Mouse (Mus musculus) stomach, postnatal 0 days (tissue): ENCODE results near the gene Fam69b.

Experiments
- CTCF ChIP-seq: IDR thresholded peaks from 2 replicates; pipeline ENCODE4 v1.5.1; 2016; ENCODE audit warnings: antibody characterized with exemption, low read depth, mild to moderate bottlenecking, moderate library complexity
- EP300 ChIP-seq: optimal IDR thresholded peaks from 2 replicates; pipeline ENCODE3; 2016; ENCODE audit warnings: antibody characterized with exemption

- TF ChIP-seq CTCF (no peak), EP300 (no peak)
Measured at GRCm38 (mm10) chr2:26609261-26609661, 19.0 kb upstream of the Fam69b start.
